Mouse (Mus musculus): Measurements from ENCODE around the gene Smok3b. TPM values are rescaled to one million over a fixed set of nuclear protein-coding genes. Genes with fewer than 3 reads are reported as not detected.
A peak's percentile ranks its signal among the peaks of the same experiment; 100 is the strongest.
"Not testable (repeated sequence)": the region's sequence is repeated elsewhere in the genome, so short reads cannot be mapped to it uniquely, and the experiment has no call there.

Gene Smok3b
- total RNA-seq (2014; rRNA removed; ENCODE audit: low replicate concordance) = not detected in 2 replicates
- polyA plus RNA-seq (2015; fragmentation: Nextera tagmentation; extraction: Ambion mirVana) = not detected in 2 replicates

GRCm38 (mm10) chr5:138020961-138021479, at the start of gene Smok3b, which contains the start of gene Smok3a:
Gene Smok3b, plus strand, starts transcription at chr5:138021429.
Gene Smok3a, plus strand, starts transcription at chr5:138021261.
- 92% methylated on average over 3 of the region's 7 CpGs for WGBS
- H3K27ac ChIP-seq (ENCODE audit: low read depth); DNase-seq (ENCODE audit: low spot score); H3K4me3 ChIP-seq (ENCODE audit: low read depth, low read length); H3K27me3 ChIP-seq (ENCODE audit: control insufficient read depth, insufficient read depth, low read length); H3K36me3 ChIP-seq (replicated peaks; ENCODE audit: control insufficient read depth, insufficient read depth, low read length); H3K9ac ChIP-seq (replicated peaks; ENCODE audit: low read depth, low read length); H3K9me3 ChIP-seq (replicated peaks; ENCODE audit: control insufficient read depth, low read length); ATAC-seq (ENCODE audit: insufficient read depth, low read depth); H3K4me1 ChIP-seq (ENCODE audit: control insufficient read depth, insufficient read depth); H3K4me2 ChIP-seq (ENCODE audit: low read depth, low read length): not testable (repeated sequence)

GRCm38 (mm10) chr5:137973161-137973560, 48.1 kb upstream of the Smok3b start:
- Histone ChIP-seq H3K4me1 (ENCODE audit: control insufficient read depth, insufficient read depth) (no peaks in the 10 kb centered on the region), H3K9me3 (replicated peaks; ENCODE audit: control insufficient read depth, low read length) (no peaks in the 10 kb centered on the region), H3K4me3 (ENCODE audit: low read depth, low read length) (no peak overlapping the region), H3K4me2 (ENCODE audit: low read depth, low read length) (no peak overlapping the region), H3K9ac (replicated peaks; ENCODE audit: low read depth, low read length) (no peak overlapping the region), H3K36me3 (replicated peaks; ENCODE audit: control insufficient read depth, insufficient read depth, low read length) (no peaks in the 10 kb centered on the region), H3K27ac (ENCODE audit: low read depth) (no peak overlapping the region), H3K27me3 (ENCODE audit: control insufficient read depth, insufficient read depth, low read length) (no peaks in the 10 kb centered on the region)
- no peak for TF ChIP-seq EP300 (IDR thresholded peaks at IDR 0.05; ENCODE audit: low read depth)
- TF ChIP-seq CTCF (IDR thresholded peaks at IDR 0.05; ENCODE audit: low read depth) = no peak
- WGBS = 61% methylated on average over 2 of the region's 2 CpGs
- DNase-seq (ENCODE audit: low spot score) (no peak), ATAC-seq (ENCODE audit: insufficient read depth, low read depth) (no peak)

GRCm38 (mm10) chr5:137973738-137974137, 47.5 kb upstream of the Smok3b start:
- no peak for ATAC-seq (ENCODE audit: insufficient read depth, low read depth)
- no peak overlapping the region for H3K27ac ChIP-seq (ENCODE audit: low read depth)

GRCm38 (mm10) chr5:137974724-137975123, 46.5 kb upstream of the Smok3b start:
- 46% methylated on average over 3 of the region's 3 CpGs for WGBS
- no peaks in the 10 kb centered on the region for H3K27me3 ChIP-seq (ENCODE audit: control insufficient read depth, insufficient read depth, low read length)
- no peaks in the 10 kb centered on the region for H3K36me3 ChIP-seq (replicated peaks; ENCODE audit: control insufficient read depth, insufficient read depth, low read length)
- H3K9me3 ChIP-seq (replicated peaks; ENCODE audit: control insufficient read depth, low read length) = no peaks in the 10 kb centered on the region
- TF ChIP-seq EP300 (IDR thresholded peaks at IDR 0.05; ENCODE audit: low read depth) = no peak
- TF ChIP-seq CTCF (IDR thresholded peaks at IDR 0.05; ENCODE audit: low read depth) = no peak
- ATAC-seq (ENCODE audit: insufficient read depth, low read depth) (no peak), DNase-seq (ENCODE audit: low spot score) (no peak)
- H3K9ac ChIP-seq (replicated peaks; ENCODE audit: low read depth, low read length) = no peak overlapping the region
- no peak overlapping the region for H3K4me2 ChIP-seq (ENCODE audit: low read depth, low read length)
- H3K4me1 ChIP-seq (ENCODE audit: control insufficient read depth, insufficient read depth) = no peaks in the 10 kb centered on the region
- H3K4me3 ChIP-seq (ENCODE audit: low read depth, low read length) = no peak overlapping the region
- no peak overlapping the region for H3K27ac ChIP-seq (ENCODE audit: low read depth)

More at GRCm38 (mm10) chr5:137973738-137974137, 47.5 kb upstream of the Smok3b start:
- H3K9me3 ChIP-seq (replicated peaks; ENCODE audit: control insufficient read depth, low read length) = no peaks in the 10 kb centered on the region
- no peaks in the 10 kb centered on the region for H3K4me1 ChIP-seq (ENCODE audit: control insufficient read depth, insufficient read depth)
- H3K36me3 ChIP-seq (replicated peaks; ENCODE audit: control insufficient read depth, insufficient read depth, low read length) = no peaks in the 10 kb centered on the region
- no peak for DNase-seq (ENCODE audit: low spot score)
- no peaks in the 10 kb centered on the region for H3K27me3 ChIP-seq (ENCODE audit: control insufficient read depth, insufficient read depth, low read length)
- 42% methylated on average over 3 of the region's 3 CpGs for WGBS
- TF ChIP-seq EP300 (IDR thresholded peaks at IDR 0.05; ENCODE audit: low read depth) (no peak), CTCF (IDR thresholded peaks at IDR 0.05; ENCODE audit: low read depth) (peak; percentile 35)
- no peak overlapping the region for H3K4me2 ChIP-seq (ENCODE audit: low read depth, low read length)
- no peak overlapping the region for H3K9ac ChIP-seq (replicated peaks; ENCODE audit: low read depth, low read length)
- H3K4me3 ChIP-seq (ENCODE audit: low read depth, low read length) = no peak overlapping the region

GRCm38 (mm10) chr5:137975434-137975833, 45.8 kb upstream of the Smok3b start:
- no peak overlapping the region for H3K9ac ChIP-seq (replicated peaks; ENCODE audit: low read depth, low read length)
- H3K27me3 ChIP-seq (ENCODE audit: control insufficient read depth, insufficient read depth, low read length) = no peaks in the 10 kb centered on the region
- H3K9me3 ChIP-seq (replicated peaks; ENCODE audit: control insufficient read depth, low read length) = no peaks in the 10 kb centered on the region
- no peak overlapping the region for H3K4me2 ChIP-seq (ENCODE audit: low read depth, low read length)
- no peak for ATAC-seq (ENCODE audit: insufficient read depth, low read depth)
- H3K4me1 ChIP-seq (ENCODE audit: control insufficient read depth, insufficient read depth) = no peaks in the 10 kb centered on the region
- no peaks in the 10 kb centered on the region for H3K36me3 ChIP-seq (replicated peaks; ENCODE audit: control insufficient read depth, insufficient read depth, low read length)
- no peak overlapping the region for H3K27ac ChIP-seq (ENCODE audit: low read depth)
- TF ChIP-seq CTCF (IDR thresholded peaks at IDR 0.05; ENCODE audit: low read depth) (no peak), EP300 (IDR thresholded peaks at IDR 0.05; ENCODE audit: low read depth) (no peak)
- WGBS = 31% methylated on average over 1 of the region's 1 CpGs
- H3K4me3 ChIP-seq (ENCODE audit: low read depth, low read length) = no peak overlapping the region
- DNase-seq (ENCODE audit: low spot score) = no peak

GRCm38 (mm10) chr5:137977291-137977690, 43.9 kb upstream of the Smok3b start:
- no peak overlapping the region for H3K27ac ChIP-seq (ENCODE audit: low read depth)
- no peaks in the 10 kb centered on the region for H3K4me1 ChIP-seq (ENCODE audit: control insufficient read depth, insufficient read depth)
- H3K9me3 ChIP-seq (replicated peaks; ENCODE audit: control insufficient read depth, low read length) = no peaks in the 10 kb centered on the region
- no peaks in the 10 kb centered on the region for H3K36me3 ChIP-seq (replicated peaks; ENCODE audit: control insufficient read depth, insufficient read depth, low read length)
- no peaks in the 10 kb centered on the region for H3K27me3 ChIP-seq (ENCODE audit: control insufficient read depth, insufficient read depth, low read length)
- no peak overlapping the region for H3K9ac ChIP-seq (replicated peaks; ENCODE audit: low read depth, low read length)
- TF ChIP-seq CTCF (IDR thresholded peaks at IDR 0.05; ENCODE audit: low read depth) = no peak
- no peak for TF ChIP-seq EP300 (IDR thresholded peaks at IDR 0.05; ENCODE audit: low read depth)
- ATAC-seq (ENCODE audit: insufficient read depth, low read depth) (no peak), DNase-seq (ENCODE audit: low spot score) (no peak)
- 24% methylated on average over 1 of the region's 1 CpGs for WGBS
- H3K4me3 ChIP-seq (ENCODE audit: low read depth, low read length) = no peak overlapping the region
- H3K4me2 ChIP-seq (ENCODE audit: low read depth, low read length) = no peak overlapping the region
